Mouse (Mus musculus): Measurements from ENCODE around the gene 4921517D22Rik.

DNA sequence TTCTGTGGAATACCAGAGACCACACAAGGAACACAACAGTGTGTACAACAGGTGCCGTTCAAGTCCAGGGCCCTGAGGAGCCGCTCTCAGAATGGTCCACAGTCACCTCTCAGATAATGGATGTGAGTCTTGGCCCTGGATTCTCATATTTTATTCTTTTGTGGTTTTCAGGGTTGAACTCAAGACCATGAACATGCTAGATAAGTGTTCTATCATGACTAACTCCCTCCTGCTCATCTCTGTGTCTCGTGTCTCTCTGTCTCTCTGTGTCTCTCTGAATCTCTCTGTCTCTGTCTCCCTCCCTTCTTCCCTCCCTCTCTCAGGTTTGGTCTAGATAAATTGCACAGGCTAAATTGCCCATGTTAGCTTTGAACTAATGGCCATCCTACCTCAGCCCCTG lies 4.1 kb downstream of the 4921517D22Rik start:
- no peak for TF ChIP-seq CTCF (IDR thresholded peaks at IDR 0.05; ENCODE audit: low read depth)
- no peak for TF ChIP-seq EP300 (IDR thresholded peaks at IDR 0.05; ENCODE audit: low read depth)

Data from liver, embryonic 14.5 days (tissue).